Mouse (Mus musculus): ENCODE results near the gene BC107364. TPM values are rescaled to one million over a fixed set of nuclear protein-coding genes. Genes with fewer than 3 reads are reported as not detected.
"Not testable (repeated sequence)": the region's sequence is repeated elsewhere in the genome, so short reads cannot be mapped to it uniquely, and the experiment has no call there.

The BC107364 gene
- polyA plus RNA-seq, 1 experiment from 2014 or later = not detected

GRCm38 (mm10) chr3:96483044-96483443, 30.9 kb upstream of the BC107364 start:
- H3K9ac ChIP-seq; ATAC-seq (ENCODE audit: low FRiP score); H3K9me3 ChIP-seq; H3K27ac ChIP-seq; H3K4me3 ChIP-seq (replicated peaks); H3K36me3 ChIP-seq (replicated peaks); H3K4me1 ChIP-seq; H3K4me2 ChIP-seq: not testable (repeated sequence)
- peaks cover 35% of the 10 kb centered on the region for H3K27me3 ChIP-seq
- 49% methylated on average over 7 of the region's 7 CpGs for WGBS

DNA sequence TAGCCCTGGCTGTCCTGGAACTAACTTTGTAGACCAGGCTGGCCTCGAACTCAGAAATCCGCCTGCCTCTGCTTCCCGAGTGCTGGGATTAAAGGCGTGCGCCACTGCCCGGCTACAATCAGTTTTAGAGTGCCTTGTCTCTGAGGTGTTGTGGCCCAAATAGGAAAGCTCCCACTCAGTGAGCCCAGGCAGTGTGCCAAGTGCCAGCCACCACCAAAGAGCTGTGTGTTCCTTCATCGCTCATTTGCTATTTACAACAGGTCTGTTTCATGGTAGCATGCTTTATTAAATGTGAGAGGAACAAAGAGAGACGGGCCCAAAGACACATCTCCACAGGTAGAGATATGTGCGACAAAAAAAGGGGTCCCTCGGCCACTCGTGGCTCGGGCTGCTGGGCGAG, 30.3 kb upstream of the BC107364 start:
- ATAC-seq (ENCODE audit: low FRiP score) = no peak
- 92% methylated on average over 13 of the region's 13 CpGs for WGBS
- H3K27me3 ChIP-seq = peaks cover 41% of the 10 kb centered on the region
- no peaks in the 10 kb centered on the region for H3K9me3 ChIP-seq
- no peak overlapping the region for H3K4me2 ChIP-seq
- H3K36me3 ChIP-seq (replicated peaks) = no peaks in the 10 kb centered on the region
- no peak overlapping the region for H3K27ac ChIP-seq
- H3K4me3 ChIP-seq (replicated peaks) = no peak overlapping the region
- H3K9ac ChIP-seq = no peak overlapping the region
- peaks cover 4% of the 10 kb centered on the region; the same call in 1 of the 2 replicates for H3K4me1 ChIP-seq

GRCm38 (mm10) chr3:96481856-96482255, 29.8 kb upstream of the BC107364 start:
- ATAC-seq (ENCODE audit: low FRiP score) = no peak
- H3K27me3 ChIP-seq = peaks cover 47% of the 10 kb centered on the region
- H3K27ac ChIP-seq = no peak overlapping the region
- H3K4me3 ChIP-seq (replicated peaks) = no peak overlapping the region
- no peaks in the 10 kb centered on the region for H3K9me3 ChIP-seq
- no peaks in the 10 kb centered on the region for H3K4me1 ChIP-seq
- 88% methylated on average over 3 of the region's 3 CpGs for WGBS
- no peaks in the 10 kb centered on the region for H3K36me3 ChIP-seq (replicated peaks)
- H3K9ac ChIP-seq = no peak overlapping the region
- no peak overlapping the region for H3K4me2 ChIP-seq

GRCm38 (mm10) chr3:96480684-96481270, 28.7 kb upstream of the BC107364 start:
- Histone ChIP-seq H3K9me3 (no peaks in the 10 kb centered on the region), H3K27me3 (peaks cover 56% of the 10 kb centered on the region), H3K36me3 (replicated peaks) (no peaks in the 10 kb centered on the region), H3K4me2 (no peak overlapping the region), H3K4me1 (no peaks in the 10 kb centered on the region), H3K9ac (no peak overlapping the region), H3K27ac (no peak overlapping the region), H3K4me3 (replicated peaks) (no peak overlapping the region)
- 88% methylated on average over 4 of the region's 4 CpGs for WGBS
- no peak for ATAC-seq (ENCODE audit: low FRiP score)

DNA sequence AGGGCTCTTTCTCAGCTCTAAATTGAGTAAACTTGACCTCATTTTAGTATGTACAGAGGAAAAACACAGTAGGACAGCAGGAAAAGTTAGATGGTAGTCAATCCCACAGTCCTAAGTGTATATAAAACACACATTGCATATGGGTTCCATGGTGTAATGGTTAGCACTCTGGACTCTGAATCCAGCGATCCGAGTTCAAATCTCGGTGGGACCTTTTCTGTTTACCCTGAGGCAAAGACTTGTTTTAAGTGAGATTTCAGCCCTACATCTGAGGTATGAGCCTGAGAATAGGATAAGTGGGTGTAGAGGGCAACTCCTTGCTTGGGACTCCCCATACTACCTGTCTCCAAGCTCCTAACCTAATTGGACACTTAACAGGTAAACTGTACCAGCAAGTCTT, 27.1 kb upstream of the BC107364 start:
- H3K27me3 ChIP-seq = peaks cover 61% of the 10 kb centered on the region
- no peak overlapping the region for H3K4me3 ChIP-seq (replicated peaks)
- H3K9ac ChIP-seq = no peak overlapping the region
- H3K9me3 ChIP-seq = no peaks in the 10 kb centered on the region
- H3K36me3 ChIP-seq (replicated peaks) = no peaks in the 10 kb centered on the region
- ATAC-seq (ENCODE audit: low FRiP score) = no peak
- WGBS = 20% methylated on average over 3 of the region's 3 CpGs
- no peak overlapping the region for H3K27ac ChIP-seq
- H3K4me1 ChIP-seq = peaks cover 10% of the 10 kb centered on the region
- H3K4me2 ChIP-seq = no peak overlapping the region

- H3K27me3 ChIP-seq = peaks cover 68% of the 10 kb centered on the region
- no peak for ATAC-seq (ENCODE audit: low FRiP score)
Measured at GRCm38 (mm10) chr3:96477558-96477957, 25.5 kb upstream of the BC107364 start.

GRCm38 (mm10) chr3:96477084-96477483, 25.0 kb upstream of the BC107364 start:
- WGBS = 40% methylated on average over 3 of the region's 3 CpGs
- H3K4me2 ChIP-seq = no peak overlapping the region
- peaks cover 10% of the 10 kb centered on the region for H3K4me1 ChIP-seq
- no peak overlapping the region for H3K27ac ChIP-seq
- H3K9ac ChIP-seq = no peak overlapping the region
- ATAC-seq (ENCODE audit: low FRiP score) = no peak
- no peak overlapping the region for H3K4me3 ChIP-seq (replicated peaks)
- peaks cover 73% of the 10 kb centered on the region for H3K27me3 ChIP-seq
- H3K9me3 ChIP-seq = no peaks in the 10 kb centered on the region
- no peaks in the 10 kb centered on the region for H3K36me3 ChIP-seq (replicated peaks)

More at GRCm38 (mm10) chr3:96477558-96477957, 25.5 kb upstream of the BC107364 start:
- Histone ChIP-seq H3K4me1 (peaks cover 10% of the 10 kb centered on the region), H3K4me2 (no peak overlapping the region), H3K27ac (no peak overlapping the region), H3K4me3 (replicated peaks) (no peak overlapping the region), H3K9ac (no peak overlapping the region), H3K9me3 (no peaks in the 10 kb centered on the region), H3K36me3 (replicated peaks) (no peaks in the 10 kb centered on the region)
- WGBS = 67% methylated on average over 6 of the region's 6 CpGs

DNA sequence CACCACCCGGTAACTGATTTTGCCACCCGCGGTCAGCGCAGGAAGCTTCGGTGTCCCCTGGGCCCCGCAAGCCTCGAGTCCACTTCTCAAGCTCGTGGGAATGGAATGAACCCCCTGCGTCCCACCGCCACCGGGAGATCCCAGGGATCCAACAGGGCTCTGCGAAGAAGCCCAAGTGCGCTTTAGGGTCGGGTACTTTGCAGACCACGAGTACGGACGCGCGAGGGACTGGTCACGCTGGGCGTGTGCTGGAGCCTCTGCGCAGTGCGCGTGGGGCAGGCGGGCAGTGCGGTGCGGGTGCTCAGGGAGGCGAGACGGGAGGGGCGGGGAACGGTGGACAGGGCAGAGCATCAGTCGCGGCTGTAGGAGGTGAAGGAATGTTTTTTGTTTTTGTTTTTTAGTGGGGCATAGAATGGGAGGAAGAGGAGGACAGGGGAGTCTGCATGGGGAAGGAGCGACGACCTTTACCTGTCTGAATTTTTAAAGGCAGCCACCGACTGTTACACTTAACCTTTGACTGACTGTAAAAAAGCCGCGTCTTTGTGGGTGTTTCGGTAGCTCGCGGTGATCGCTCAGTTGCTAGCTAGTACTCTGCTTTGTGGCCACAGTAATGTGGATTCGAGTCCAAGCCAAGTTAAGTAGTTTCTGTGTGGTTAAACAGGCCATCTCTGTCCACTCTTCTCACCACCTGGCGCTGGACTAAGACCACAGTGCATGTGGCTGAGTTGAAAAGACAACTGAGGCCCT, 23.0 kb upstream of the BC107364 start:
- no peak for ATAC-seq (ENCODE audit: low FRiP score)
- 2% methylated on average over 44 of the region's 44 CpGs for WGBS
- H3K4me2 ChIP-seq = peak overlapping the region; percentile 81
- H3K27ac ChIP-seq = no peak overlapping the region
- peaks cover 68% of the 10 kb centered on the region for H3K27me3 ChIP-seq
- no peaks in the 10 kb centered on the region for H3K36me3 ChIP-seq (replicated peaks)
- peak overlapping the region; percentile 50 for H3K9ac ChIP-seq
- peak overlapping the region; percentile 38 for H3K4me3 ChIP-seq (replicated peaks)
- peaks cover 10% of the 10 kb centered on the region for H3K4me1 ChIP-seq
- no peaks in the 10 kb centered on the region for H3K9me3 ChIP-seq

DNA sequence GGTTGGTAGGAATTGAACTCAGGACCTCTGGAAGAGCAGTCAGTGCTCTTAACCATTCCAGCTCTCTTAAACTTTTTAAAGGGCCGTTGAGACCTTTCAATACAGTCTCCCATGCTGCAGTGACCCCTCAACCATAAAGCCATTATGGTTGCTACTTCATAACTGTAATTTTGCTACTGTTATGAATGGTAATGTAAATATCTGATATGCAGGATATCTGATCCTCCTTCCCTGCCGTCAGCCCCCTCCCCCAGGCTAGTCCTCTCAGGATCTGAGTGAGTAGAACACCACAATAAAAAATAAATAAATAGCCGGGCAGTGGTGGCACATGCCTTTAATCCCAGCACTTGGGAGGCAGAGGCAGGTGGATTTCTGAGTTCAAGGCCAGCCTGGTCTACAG, 21.4 kb upstream of the BC107364 start:
- H3K9ac ChIP-seq; ATAC-seq (ENCODE audit: low FRiP score); H3K4me2 ChIP-seq; H3K9me3 ChIP-seq; H3K36me3 ChIP-seq (replicated peaks); H3K27ac ChIP-seq; H3K4me1 ChIP-seq; H3K4me3 ChIP-seq (replicated peaks): not testable (repeated sequence)
- H3K27me3 ChIP-seq = peaks cover 68% of the 10 kb centered on the region
- WGBS = 70% methylated on average over 3 of the region's 3 CpGs

DNA sequence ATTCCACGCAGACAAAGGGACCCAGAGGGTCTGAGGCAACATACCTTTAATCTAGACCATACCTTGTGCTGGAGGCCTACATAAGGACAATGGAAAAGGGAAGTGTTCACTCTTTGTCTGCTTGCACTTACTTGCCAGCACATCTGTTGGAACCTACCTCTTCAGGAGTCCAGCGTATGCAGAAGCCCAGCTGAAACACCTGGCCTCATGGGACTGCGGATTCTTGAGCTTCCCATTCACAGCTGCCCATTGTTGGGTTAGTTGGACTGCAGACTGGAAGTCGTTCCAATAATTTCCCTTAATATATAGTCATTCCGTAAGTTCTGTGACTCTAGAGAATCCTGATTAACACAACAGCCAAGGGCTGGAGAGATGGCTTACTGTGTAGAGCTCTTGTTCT, 20.0 kb upstream of the BC107364 start:
- H3K9me3 ChIP-seq = no peaks in the 10 kb centered on the region
- H3K4me3 ChIP-seq (replicated peaks) = no peak overlapping the region
- ATAC-seq (ENCODE audit: low FRiP score) = no peak
- 90% methylated on average over 5 of the region's 5 CpGs for whole genome bisulfite sequencing
- no peak overlapping the region for H3K9ac ChIP-seq
- peaks cover 63% of the 10 kb centered on the region for H3K27me3 ChIP-seq
- no peak overlapping the region for H3K4me2 ChIP-seq
- no peaks in the 10 kb centered on the region for H3K36me3 ChIP-seq (replicated peaks)
- no peak overlapping the region for H3K27ac ChIP-seq
- H3K4me1 ChIP-seq = peaks cover 10% of the 10 kb centered on the region

DNA sequence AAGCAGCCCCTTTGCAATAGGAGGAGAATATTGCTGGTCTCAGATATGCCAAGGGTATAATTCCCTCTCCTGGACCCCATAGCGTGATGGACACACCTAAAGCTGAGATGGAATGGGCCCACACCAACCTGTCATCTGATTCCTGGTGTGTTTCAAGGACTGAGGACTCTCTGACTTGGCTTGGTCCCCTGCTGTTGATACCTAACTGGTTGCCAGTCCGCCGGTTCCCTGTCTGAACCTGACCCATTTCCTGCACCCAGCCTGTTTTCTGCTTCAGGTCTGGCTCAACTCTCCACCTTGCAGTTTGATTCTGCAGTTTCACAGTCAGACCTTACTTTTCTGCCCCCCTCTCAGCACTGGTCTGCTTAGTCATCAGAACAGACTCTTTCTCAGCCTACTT, 17.5 kb upstream of the BC107364 start:
- H3K4me2 ChIP-seq = no peak overlapping the region
- H3K27me3 ChIP-seq = peaks cover 48% of the 10 kb centered on the region
- H3K4me1 ChIP-seq = peaks cover 3% of the 10 kb centered on the region; the same call in 1 of the 2 replicates
- H3K9ac ChIP-seq = no peak overlapping the region
- H3K4me3 ChIP-seq (replicated peaks) = no peak overlapping the region
- 78% methylated on average over 3 of the region's 3 CpGs for WGBS
- no peak for ATAC-seq (ENCODE audit: low FRiP score)
- no peaks in the 10 kb centered on the region for H3K36me3 ChIP-seq (replicated peaks)
- H3K27ac ChIP-seq = no peak overlapping the region
- no peaks in the 10 kb centered on the region for H3K9me3 ChIP-seq

DNA sequence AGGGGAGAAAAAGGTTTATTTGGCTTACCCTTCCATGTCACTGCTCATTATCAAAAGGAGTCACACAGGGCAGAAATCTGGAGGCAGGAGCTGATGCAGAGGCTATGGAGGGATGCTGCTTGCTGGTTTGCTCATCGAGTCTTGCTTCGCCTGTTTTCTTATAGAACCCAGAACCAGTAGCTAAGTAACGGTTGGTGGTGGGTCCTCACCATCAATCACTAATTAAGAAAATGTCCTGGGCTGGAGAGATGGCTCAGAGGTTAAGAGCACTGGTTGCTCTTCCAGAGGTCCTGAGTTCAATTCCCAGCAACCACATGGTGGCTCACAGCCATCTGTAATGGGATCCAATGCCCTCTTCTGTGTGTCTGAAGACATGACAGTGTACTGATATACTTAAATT, 16.2 kb upstream of the BC107364 start:
- H3K27ac ChIP-seq; H3K4me1 ChIP-seq; H3K4me2 ChIP-seq; H3K9me3 ChIP-seq; H3K36me3 ChIP-seq (replicated peaks); ATAC-seq (ENCODE audit: low FRiP score); H3K4me3 ChIP-seq (replicated peaks); H3K9ac ChIP-seq: not testable (repeated sequence)
- 91% methylated on average over 3 of the region's 3 CpGs for WGBS
- H3K27me3 ChIP-seq = peaks cover 42% of the 10 kb centered on the region

GRCm38 (mm10) chr3:96467641-96468040, 15.5 kb upstream of the BC107364 start:
- H3K9ac ChIP-seq = no peak overlapping the region
- 92% methylated on average over 8 of the region's 8 CpGs for WGBS
- no peak overlapping the region for H3K4me3 ChIP-seq (replicated peaks)
- H3K4me1 ChIP-seq = peaks cover 10% of the 10 kb centered on the region
- no peak for ATAC-seq (ENCODE audit: low FRiP score)
- peaks cover 35% of the 10 kb centered on the region for H3K27me3 ChIP-seq
- no peak overlapping the region for H3K27ac ChIP-seq
- H3K36me3 ChIP-seq (replicated peaks) = no peaks in the 10 kb centered on the region
- H3K4me2 ChIP-seq = no peak overlapping the region
- H3K9me3 ChIP-seq = no peaks in the 10 kb centered on the region
